Mouse (Mus musculus) T-helper 2 cell (primary cell): ENCODE data around the gene Bmp2k.

Experiments
- in situ Hi-C: fragments of 300-600 bp; cut with MboI, MseI; formaldehyde crosslinking; loops from one replicate; pipeline ENCODE4 v1.15.1; 2025; ENCODE audit warnings: high pct_unique_total_duplicates

Bmp2k gene

GRCm38 (mm10) chr5:96997310-96997801 lies at the start of gene Bmp2k:
TSS of gene Bmp2k (plus strand) at chr5:96997689.
- in situ Hi-C loops = no loop called here

DNA sequence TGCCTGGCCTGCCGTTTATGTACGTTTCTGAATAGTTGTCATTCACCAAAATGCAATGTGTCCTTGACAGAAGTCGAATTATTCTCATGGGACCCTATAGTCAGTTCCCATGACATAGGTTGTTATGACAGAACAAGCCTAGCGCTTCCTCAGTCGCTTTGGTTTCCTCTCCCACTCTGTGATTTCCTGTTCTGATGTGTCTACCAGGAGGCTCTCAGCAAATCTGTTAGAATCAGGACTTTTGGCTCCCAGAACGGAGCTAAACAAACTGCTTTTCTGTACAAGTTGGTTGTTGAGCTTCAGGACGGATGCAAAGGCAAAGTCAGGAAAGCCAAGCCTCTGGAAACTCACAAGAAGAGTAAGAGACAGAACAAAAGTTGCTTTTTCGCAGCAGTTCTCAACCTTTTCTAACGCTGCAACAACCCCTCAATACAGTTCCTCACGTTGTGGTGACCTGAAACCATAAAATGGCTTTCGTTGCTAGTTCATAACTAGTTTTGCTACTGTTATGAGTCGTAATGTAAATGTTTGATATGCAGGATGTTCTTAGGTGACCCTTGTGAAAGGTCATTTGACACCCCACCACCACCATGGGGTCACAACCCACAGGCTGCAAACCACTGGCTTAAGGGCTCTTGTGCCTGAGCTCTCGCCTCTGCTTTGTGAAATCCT lies 48.5 kb upstream of the Bmp2k start:
- in situ Hi-C loops = no loop called here

DNA sequence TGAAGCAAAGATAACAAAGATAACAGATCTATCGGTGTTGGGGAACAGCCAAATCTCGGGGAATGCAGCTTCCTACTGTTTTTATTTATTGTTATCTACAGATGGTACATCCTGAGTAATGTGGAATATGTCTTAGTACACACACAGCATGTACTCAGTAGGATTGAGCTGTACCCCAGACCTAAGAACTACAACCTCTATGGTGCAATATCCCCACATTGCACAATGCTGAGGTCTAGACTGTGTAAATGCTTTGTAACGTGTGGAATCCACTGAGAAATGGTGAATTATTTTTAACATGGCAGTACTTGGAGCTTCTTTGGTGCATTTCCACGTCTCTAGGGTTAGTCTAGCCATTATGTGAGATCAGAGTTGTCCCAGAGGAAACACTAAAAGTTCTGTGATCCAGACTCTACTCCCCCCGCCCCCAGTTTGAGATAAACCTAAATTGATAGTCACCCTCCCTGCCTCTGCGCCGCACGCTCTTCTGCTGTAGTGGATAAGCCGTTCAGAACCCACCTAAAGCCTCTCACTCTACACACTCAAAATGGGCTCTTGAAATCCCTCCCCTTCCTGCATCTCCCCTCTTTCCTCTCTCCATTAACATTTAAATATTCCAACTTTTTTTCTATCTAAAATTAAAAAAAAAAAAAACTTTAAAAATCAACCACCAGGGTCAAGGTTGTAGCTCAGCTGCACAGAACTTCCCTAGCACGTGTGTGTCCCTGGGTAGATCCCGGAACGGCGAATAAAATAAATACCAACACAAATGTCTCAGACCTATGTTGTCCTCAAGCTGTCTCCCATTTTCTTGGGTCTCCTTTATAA lies 47.4 kb upstream of the Bmp2k start:
- in situ Hi-C loops = no loop called here

DNA sequence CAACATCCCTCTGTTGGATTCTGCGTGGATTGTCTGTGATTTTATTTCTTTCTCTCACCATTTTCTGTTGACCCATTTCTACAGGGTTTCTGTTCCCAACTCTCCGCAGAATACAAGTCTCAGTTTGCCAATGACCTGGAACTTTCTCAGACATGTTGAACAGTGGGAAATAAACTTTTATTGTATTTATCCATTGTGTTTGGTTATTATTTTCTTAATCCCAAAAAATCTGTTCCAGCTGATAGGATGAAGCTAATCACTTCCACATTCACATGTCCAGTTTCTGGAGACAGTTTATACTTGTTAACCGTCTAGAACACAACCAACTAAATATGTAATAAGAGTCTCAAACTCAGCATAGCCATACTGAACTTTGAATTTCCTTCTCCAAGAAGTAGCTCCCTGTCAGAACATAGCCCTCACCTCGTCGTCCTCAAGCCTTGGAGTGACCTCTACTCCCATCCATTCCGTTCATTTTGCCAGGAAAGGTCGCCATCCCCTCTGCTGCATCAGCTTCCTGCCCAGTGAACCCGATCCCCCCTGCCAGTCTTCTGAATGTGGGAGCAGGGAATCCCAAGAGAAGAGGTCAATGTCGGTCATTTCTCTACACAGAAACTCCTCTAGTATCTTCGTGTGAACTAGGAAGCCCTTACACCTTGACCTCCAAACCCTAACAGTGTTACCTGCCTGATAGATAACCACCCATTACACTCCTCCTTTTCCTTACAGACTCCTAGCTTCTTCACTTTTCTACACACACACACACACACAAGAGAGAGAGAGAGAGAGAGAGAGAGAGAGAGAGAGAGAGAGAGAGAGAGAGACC lies 46.6 kb upstream of the Bmp2k start:
- in situ Hi-C loops = no loop called here

DNA sequence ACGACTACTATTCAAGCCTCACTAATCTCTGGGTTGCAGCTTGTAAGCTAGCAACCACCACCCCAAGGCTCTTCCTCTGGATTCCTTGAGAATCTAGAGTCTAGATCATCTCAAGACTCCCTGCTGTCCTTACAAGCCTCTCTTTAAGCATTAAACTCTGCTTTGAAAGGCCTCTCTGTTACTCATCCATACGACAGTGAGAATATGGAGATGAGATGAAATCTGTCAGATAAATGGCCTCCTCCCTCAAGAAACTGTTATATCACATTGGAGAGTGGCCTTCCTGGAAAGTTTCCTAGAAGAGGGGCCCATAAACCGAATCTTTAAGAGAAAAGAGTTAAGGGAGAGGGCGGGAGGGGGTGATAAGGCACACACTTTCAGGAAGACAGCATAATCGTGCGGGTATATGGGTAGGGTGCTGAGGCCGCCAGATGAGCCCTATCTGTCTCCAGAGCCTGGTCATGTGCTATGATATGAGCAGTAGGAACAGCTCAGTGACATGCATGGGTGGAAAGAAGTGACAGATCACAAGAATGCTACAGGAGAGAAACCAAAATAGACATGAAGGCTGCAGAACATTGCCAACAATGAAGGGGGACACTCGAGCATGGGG lies 45.9 kb upstream of the Bmp2k start:
- in situ Hi-C loops = no loop called here

DNA sequence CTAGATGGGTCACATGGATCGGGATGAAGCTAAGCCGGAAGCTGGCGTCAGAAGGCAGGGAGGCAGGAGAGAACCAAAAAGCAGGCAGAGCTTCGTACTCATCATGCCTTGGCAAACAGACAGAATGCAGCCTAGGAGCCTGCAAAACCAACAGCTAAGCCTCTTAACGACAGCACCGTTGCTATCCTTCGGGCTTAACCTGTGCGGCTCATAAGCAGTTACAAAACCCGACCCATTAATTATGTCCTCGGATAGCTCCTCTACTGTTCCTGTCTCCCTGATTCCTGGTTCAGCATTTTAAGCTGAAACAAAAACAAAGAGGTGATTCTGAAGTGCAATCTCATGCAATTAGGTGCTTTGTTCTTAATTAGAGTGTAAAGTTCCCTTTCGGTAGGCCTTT lies 43.4 kb upstream of the Bmp2k start:
- in situ Hi-C loops = no loop called here

DNA sequence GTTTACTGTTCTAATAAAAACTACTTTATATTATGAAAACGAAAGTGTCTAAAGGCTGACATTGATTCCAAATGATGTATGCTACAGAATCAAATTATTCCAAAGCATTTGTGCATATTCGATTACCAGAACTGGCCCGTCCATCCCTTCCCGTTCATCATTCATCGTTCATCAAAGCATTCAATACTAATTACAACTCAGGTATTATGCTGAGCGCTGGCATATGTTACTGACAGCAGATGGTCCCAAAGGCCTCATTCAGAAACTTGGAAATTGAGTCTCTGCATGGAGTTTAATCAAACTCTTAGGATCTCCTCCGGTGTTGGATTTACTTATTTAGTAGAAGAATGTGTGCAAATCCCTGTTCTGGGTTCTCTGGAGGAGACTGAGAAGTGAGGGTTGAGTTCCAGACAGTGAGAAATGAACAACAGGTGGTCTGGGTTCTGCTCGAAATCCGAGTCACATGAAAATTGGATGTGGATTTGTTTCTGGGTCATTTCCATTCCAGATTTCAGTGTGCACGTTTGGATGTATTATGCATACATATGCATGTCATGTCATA lies 42.9 kb upstream of the Bmp2k start:
- in situ Hi-C loops = no loop called here

DNA sequence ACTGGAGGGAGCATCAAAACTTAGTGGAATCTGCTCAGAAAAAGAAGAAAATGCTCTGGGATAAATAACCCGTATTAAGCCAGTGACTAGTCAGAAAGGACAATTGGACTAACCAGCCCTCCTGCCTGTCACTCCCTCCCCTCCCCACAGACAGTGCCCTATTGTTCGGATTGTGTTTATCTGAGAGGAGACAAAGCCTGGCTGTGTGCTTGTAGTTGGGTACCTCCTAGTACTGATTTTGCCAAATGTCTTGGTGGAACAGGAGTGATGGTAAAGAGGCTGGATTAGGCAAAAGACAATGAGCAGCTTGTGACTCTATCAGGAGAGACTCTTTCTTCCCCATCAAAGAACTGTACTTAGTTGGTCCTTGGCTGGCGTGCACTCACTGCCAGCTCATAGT lies 40.6 kb upstream of the Bmp2k start:
- in situ Hi-C loops = no loop called here

DNA sequence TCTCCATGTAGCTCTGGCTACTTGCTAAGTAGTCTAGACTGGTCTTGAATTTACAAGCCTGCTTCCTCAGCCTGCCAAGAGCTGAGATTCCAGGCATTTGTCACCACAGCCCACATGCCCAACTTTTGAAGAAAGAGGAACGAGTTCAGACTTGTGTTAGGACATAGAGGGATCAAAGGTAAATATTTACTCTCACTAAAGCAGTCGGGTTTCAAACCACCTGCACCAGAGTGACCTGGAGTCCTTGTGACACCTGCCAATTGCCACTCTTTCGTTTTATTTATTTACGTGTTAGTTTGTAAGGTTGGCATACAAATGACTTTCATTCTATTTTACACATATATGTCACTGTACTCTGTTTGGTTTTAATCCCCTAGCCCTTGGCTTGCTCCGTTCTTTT lies 36.4 kb upstream of the Bmp2k start:
- in situ Hi-C loops = no loop called here

- in situ Hi-C loops = no loop called here
Measured at GRCm38 (mm10) chr5:96961852-96962251, 35.6 kb upstream of the Bmp2k start.

DNA sequence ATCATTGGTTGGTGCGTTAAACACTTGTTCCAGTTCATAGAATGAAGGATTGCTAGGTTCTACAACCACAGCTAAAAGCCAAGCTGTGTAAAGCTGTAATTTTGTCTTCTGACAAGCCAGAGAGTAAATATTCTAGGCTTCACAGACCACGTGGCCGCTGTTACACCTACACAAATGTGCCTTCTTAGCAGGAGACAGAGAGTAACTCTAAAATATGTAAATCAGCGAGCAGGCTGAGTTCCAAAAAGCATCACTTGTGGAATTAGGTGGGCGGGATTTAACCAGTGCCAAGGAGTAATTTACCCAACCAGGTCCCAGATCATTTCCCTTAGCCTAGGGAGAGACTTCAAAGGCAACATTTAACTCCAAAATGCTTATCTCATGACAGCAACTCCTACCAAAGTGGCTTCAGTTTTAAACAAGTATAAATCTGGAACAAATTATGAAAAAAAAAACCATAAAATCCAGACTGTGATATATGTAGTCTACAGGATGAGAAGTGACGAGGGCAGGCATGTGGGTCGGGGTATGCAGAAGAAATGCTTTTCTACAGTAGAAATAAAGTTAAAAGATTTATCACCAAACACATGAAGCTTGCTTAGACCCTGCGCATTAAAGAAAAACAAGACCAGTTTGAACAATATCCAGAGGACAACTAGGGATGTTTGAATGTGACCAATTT lies 35.1 kb upstream of the Bmp2k start:
- in situ Hi-C loops = no loop called here

DNA sequence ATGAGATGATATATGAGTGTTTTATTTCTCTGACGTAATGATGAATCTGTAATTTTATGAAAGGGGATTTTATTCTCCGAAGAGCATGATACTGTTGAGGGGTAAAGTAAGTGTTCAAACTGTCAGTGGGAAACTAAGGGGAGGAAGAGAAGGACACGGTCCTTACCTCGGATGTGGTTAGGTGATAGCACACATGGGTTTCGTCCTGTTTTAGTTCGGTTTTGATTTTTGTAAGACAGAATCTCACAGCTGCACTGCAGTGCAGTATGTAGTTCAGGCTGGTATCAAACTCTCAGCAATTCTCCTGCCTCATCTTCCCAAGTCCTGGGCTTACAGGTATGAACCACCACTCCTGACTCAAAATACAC lies 34.6 kb upstream of the Bmp2k start:
- in situ Hi-C loops = no loop called here

- in situ Hi-C loops = no loop called here
Measured at GRCm38 (mm10) chr5:96964062-96965028, 33.1 kb upstream of the Bmp2k start.

GRCm38 (mm10) chr5:96965029-96965403 lies 32.5 kb upstream of the Bmp2k start:
- in situ Hi-C loops = no loop called here

DNA sequence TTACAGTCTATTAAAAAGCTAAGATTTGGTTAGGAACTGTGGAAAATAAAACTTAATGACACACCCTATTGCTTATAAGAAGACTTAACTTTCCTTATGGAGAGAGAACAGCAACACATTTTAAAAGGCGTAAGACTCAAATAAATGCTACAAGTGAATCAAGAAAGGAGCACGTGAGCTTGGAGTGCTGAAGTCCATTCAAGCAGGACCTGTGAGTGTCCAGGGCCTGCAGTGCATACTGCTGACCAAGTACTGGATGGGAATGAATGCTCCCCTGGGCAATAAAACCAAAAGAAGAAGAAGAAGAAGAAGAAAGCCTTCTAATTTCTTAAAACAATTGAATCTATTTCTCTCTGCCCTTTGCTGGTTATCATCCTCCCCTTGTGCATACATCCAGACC lies 32.0 kb upstream of the Bmp2k start:
- in situ Hi-C loops = no loop called here

- in situ Hi-C loops = no loop called here
Measured at GRCm38 (mm10) chr5:96968628-96969027, 28.9 kb upstream of the Bmp2k start.

DNA sequence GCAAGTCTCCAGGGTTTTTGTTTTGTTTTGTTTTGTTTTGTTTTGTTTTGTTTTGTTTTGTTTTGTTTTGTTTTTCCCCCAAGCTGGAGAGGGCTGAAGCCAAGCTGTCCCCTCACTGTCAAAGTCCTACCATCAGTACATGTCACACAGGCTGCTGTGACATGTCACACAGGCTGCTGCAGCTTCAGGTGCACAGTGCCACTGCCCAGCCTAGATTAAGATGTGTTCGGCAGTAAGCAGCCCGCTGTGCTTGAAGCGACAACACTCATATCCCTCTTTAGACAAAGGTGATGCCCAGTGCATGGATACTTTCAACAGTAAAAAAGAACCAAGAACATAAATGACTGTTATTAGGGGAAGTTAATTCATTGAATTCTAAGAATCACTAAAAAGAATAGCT lies 28.5 kb upstream of the Bmp2k start:
- in situ Hi-C loops = no loop called here

- in situ Hi-C loops = no loop called here
Measured at GRCm38 (mm10) chr5:96969705-96970471, 27.6 kb upstream of the Bmp2k start.

DNA sequence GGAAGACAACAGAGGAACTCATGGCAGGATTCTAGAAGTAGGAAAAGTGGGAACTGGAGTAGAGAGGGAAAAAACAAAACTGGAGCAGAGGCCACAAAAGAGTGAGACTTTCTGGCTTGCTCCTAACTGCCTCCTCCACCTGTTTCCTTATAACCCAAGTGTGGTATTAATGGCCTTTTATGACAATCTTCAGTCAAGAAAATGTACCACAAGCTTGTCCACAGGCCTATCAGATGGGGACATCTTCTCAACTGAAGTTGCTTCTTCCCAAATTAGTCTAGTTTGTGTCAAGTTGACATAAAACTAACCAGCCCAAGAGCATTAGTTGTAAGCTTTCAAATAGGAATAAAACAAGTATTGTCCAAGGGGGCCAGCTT lies 27.0 kb upstream of the Bmp2k start:
- in situ Hi-C loops = no loop called here
